Mouse (Mus musculus) lung, adult 18-20 months (tissue): Measurements from ENCODE around the gene Gm10382.
"Not testable (repeated sequence)": the region's sequence is repeated elsewhere in the genome, so short reads cannot be mapped to it uniquely, and the experiment has no call there.

Experiments
- DNase-seq, 2 experiments: peaks; one replicate each; pipeline ENCODE4 v3.0.0; 2022; ENCODE audit warnings: mixed read lengths in 2 of 2

Gene Gm10382

DNA sequence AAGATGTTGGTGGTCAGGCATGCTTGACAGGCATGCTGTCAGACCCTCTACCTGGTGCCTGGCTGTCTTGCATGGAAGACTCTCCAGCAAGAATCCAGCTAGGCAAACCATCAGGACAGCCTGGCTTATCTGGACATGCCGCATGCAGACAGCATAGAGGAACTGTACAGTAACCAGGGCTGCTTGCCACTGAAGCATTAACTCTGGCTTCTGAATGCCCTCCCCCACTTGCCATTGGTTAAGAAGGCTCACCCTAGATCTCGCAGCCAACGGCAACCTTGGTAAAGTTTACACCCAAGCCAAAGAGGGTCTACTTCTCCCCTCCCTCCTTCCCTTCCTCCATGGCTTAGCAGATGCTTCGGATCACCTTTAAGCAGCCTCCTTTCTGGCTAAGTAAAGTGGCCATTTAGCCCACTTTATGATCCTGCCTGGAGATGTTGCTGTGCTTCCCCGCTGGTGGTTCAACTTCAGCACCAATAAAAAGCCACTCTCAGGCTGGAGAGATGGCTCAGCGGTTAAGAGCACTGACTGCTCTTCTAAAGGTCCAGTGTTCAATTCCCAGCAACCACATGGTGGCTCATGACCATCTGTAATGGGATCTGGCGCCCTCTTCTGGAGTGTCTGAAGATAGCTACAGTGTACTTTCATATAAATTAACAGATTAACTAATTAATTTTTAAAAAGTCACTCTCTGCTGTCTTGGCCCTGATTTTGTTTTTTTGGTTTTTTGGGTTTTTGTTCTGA lies 18.0 kb upstream of the Gm10382 start:
- DNase-seq: no peak

DNA sequence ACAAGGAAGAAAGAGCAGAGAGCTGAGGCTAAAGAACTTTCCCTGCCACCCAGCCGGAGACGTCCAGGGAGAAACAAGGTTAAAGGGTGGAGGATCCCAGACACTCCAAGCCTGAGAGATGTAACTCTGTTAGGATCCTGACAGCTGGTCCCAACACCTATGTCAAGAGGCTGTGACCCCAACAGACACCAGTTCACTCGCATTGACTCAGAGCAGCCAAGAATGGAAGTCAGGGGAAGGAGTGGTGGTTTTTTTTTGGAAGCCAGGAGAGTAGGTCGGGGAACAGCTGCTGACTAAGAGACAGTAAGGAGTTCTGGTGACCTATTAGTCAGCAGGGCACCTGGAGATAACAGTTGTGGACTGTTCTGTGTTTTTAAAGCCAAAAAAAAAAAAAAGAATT lies 17.1 kb upstream of the Gm10382 start:
- no peak for DNase-seq

DNA sequence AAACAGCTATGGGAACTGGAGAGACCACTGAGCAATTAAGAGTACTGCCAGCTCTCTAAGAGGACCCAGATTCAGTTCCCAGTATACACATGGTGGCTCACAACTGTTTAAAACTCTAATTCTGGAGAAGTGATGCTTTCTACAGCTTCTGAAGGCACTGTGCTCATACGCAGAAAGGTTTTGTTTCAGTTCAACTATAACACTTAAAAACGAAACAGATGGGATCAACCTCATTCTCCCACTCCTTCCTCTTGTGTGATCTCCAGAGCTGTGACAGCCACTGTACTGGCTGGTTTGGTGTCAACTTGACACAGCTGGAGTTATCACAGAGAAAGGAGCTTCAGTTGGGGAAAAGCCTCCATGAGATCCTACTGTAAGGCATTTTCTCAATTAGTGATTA lies 13.3 kb upstream of the Gm10382 start:
- DNase-seq: no peak

DNA sequence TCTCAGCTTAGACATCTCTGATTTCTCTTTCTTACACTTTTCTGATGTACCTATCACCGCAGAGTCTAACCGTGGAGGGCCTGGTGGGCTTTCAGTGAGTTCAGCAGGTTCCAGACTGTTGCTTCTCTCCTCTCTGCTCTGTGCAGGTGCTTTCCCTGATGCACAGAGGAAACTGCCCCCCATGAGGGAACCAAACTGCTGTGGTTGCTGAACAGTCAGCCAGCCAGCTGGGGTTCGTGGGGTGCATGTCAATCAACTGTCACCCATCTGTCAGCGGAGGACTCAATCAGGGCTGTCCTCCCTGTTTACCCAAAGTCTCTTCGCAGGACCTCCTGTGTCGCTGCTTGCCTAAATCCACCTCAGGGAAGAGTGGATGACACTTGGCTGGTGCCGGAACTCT lies 11.9 kb upstream of the Gm10382 start:
- DNase-seq: no peak

DNA sequence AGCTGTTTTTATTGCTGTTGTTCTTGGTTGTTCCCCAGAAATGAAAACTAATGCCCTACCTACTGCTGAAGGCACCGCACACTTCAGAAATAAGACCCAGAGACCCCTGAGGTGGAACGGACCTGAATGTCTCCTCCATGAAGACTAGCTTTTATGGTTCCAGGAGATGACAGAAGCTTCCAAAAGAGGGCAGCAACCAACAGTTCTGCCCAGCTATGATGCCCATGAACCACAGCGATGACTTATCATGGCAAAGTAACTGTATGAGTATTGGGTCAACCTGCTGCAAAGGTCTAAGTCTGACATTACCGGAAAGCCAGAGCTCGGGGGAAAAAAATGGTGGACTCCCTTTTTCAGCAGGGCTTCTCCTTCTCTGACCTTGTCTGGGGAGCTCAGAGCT lies 10.2 kb upstream of the Gm10382 start:
- DNase-seq: no peak

DNA sequence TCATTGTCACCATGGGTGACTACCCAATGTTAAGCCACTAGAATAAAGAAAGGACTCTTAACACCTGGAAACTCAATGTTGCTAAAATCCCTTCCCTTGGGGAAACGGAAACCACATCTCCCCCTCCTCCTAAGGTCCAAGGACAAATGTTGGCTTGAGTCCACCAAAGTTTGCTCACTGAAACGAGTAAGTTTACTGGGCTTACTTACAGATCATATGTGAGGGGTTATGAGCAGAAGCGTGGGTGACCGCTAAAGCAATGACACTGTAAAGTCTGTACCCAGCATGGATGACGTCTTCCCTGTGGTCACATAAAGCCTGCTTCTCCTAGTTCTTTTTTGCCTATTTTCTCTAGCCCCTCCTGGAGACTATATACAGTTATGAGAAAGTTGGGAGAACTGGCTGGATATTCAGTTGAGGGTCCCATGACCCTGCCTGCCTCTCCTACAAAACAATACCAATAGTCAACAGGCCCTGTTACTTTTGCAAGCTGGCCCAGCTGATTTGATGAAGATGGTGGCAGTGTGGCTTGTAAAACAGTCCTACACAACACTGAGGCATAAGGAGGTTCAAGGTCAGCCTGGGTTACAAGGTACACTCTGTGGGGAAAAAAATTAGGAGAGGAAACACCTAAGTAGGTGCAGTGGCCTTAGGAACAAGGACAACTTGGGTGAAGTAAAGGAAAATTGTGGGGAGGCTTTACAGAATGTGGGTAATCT lies 7.0 kb upstream of the Gm10382 start:
- DNase-seq: no peak

DNA sequence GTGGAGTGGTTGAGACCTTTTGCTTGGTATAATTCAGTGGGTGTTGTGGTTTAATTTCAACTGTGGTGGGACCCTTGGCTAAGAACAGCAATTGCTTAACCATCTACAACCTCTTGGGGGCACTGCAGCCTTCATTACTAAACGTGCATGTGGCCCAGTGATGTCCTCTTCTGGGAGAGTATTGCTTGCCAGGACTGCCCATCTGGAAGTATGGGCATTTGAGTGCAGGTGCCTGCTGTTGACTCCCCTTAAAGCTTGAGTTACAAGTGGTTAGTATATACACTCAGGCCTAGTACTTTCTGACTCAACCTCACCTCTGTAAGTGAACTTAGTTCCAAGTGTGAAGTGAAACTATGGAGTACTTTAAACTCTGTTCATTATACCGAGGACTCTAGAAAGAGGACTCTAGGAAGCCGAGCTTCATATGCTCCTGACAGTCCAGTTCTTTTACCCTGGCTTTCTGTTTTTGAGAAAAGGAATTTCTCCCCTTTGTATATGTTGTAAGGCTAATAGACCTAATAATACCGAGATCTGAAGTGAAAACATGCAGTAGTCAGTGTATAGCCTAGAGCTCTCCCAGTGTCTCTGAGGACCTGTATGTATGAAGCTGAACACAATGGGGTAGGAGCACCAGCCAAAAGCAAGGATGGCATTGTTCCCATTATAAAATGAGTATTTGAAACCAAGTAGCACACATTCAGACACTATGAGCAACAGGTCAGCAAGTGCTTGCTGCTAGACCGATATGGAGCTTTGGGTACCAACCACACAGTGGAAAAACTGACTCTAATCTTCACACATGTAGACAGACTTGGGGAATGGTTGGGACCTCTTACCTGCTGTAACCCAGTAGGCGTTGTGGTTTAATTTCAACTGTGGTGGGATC lies 6.2 kb upstream of the Gm10382 start:
- DNase-seq: peak; percentile 50 to 70

DNA sequence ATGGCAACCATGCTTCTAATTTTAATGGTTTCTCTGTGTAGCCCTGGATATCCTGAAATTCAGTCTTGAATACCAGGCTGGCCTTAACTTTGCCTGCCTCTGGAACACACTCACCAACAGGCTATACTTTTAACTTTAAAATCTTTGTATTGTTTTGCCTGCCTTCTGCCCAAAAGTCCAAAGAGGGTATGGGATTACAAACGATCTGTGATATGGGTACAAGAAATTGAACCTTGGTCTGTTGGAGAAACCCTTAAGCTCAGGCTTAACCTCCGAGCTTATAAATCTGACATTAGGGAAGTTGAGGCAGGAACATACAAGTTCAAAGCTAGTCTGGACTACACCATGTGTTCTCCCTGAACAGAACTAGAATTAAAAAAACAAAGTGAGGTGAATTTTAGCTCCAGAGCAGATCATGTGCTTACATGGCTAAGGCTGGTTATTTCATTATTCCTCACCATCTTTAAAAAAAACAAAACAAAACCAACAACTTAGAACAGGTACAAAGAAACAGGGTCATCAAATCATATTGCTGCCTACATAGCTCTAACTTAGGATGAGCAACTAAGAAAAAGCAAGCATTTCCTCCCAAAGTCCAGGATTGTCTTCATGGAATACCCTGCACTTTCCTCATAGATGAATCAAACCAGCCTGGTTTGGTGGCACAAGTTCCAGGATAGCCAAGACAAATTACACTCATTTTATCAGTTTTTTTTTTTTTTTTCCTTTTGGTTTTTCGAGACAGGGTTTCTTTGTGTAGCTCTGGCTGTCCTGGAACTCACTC lies 5.3 kb upstream of the Gm10382 start:
- DNase-seq: no peak

DNA sequence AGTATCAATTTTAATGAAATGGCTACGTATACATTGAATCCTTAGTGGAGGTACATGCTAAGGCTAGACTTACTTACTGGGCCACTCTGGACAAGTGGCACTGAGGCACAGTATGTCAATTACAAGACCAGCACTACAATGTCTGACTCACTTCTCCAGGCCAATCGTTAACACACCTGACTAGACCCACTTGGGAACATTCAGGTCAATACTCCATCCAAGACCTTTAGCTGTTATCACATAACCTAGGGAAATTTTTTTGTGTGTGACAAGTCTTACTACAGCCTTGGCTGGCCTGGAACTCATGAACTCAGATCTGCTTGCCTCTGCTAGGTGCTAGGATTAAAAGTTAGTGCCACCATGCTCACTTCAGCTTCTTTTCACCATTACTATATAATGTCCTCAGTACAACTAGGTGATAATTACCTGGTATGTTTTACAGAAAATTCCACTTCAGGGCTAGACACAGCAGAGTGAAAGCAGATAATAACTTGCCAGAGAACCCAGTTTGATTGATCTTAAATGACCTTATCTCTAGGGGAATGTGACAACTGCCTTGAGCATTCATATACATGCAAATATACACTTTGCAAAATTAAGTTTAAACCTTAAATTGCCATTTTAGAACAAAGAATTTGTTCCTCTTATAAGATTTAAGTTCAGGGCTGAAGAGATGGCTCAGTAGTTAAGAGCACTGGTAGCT lies 4.5 kb upstream of the Gm10382 start:
- DNase-seq: no peak

DNA sequence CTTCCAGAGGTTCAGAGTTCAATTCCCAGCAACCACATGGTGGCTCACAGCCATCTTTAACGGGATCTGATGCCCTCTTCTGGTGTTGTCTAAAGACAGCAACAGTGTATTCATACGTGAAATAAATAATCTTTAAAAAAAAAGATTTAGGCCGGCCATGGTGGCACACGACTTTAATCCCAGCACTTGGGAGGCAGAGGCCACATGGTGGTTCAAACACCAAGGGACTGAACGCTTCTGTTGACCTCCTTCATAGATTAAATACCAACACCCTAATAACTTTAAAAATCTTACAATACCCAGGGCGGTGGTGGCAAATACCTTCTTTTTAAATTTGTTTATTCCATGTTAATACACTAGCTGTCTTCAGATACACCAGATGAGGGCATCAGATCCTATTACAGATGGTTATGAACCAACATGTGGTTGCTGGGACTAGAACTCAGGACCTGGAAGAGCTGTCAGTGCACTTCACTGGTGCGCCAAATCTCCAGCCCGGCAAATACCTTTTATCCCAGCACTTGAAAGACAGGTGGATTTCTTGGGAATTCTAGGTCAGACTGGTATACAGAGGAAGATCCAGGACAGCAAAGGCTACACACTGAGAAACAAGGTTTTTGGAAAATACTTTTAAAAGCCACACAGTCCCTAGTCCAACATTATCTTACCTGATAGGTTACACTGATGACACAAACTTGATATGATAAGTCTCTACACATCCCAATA lies 3.7 kb upstream of the Gm10382 start:
- DNase-seq: no peak

DNA sequence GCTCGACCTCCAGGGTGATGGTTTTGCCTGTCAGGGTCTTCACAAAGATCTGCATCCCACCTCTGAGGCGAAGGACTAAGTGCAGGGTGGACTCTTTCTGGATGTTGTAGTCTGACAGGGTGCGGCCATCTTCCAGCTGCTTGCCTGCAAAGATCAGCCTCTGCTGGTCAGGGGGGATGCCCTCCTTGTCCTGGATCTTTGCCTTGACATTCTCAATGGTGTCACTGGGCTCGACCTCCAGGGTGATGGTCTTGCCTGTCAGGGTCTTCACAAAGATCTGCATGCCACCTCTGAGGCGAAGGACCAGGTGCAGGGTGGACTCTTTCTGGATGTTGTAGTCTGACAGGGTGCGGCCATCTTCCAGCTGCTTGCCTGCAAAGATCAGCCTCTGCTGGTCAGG lies 1.8 kb upstream of the Gm10382 start:
- DNase-seq: not testable (repeated sequence)

DNA sequence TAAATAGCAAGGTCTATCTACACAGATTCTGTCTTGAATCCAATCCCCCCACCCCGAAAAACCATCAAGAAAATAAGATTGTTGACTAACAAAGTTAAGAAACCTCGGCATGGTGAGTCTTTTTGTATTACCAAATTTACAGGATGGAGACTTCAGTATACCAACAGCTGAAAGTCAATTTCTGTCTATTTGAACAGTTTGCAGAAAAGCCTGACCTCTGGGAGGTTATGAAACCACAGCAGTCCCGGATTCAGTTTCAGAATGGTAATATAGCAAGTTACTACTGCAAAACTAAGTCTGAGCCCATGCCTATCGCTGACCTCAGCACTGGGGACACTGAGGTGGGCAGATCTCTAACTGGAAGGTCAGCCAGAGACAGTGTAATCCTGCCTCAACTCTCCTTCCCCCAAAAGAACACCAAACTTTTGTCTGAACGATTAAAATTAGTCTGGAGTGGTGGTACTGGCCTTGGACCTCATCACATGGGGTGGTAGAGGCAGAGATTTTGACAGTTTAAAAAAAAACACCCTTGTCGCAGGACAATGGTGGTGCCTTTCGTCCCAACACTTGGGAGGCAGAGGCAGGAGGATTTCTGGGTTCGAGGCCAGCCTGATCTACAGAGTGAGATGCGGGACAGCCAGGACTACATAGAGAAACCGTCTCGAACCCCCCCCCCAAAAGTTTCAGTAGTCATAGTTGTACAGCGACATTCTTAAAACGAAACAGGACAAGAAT lies 597 bp upstream of the Gm10382 start:
- no peak for DNase-seq

DNA sequence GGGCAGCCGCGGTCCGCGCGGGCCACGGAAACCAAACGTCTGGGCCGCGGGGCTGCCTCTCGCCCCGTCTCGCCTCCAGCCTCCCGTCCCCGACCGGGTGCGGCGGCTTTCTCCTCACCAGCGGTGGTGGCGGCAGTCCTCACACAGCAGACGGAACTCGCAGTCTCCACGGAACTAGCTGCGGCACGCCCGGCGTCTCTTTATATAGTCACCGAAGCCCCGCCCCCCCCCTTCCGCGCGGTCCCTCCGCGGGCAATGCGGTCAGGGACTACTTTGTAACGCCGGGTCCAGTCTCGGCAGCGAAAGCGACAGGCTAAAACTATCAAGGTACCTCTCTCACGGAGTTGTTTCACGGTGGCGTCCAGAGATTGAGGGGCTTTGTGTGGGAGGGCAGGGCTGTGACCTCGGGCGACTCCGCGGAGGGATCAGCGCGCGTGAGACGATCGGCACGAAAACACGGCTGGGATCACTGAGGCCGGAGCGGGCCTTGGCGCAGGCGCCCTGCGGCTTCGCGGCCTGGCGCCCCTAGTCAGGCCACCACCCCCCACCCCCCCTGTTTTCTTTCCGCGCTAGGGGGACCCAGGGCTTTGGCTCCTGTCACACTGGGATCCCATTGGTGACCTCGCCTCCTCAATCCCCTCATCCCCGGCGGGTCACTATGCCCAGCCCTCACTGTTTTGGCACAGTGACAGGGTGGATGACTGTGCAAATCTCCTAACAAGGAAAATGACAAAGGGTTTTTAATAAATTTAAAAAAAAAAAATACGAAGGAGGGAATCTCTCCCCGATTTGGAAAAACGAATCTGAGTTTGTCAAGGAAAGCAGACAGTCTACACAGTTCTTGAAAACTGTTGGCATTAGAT lies 688 bp downstream of the Gm10382 start, which contains the start of gene Ubc:
Ubc (minus strand) TSS at position 624 of the 863 bp plus-strand sequence.
- peak; percentile 94 to 96 for DNase-seq

DNA sequence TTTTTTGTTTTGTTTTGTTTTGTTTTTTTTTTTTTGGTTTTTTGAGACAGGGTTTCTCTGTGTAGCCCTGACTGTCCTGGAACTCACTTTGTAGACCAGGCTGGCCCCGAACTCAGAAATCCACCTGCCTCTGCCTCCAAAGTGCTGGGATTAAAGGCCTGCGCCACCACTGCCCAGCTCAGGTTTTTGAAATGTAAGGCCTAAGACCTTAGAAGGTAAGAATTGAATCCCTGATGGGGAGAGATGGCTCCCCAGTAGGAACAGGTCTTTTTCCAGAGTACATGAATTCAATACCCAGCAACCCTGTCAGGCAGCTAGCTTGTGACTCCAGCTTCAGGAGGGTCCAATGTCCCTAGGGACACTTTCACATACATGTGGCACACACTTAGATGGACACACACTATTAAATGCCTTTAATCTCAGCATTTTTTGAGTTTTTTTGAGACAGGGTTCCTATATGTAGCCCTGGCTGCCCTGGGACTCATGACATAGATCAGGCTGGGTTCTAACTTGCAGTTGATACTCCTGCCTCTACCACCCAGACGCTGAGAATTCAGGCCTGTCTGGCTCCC lies 1.9 kb downstream of the Gm10382 start:
- DNase-seq: no peak

DNA sequence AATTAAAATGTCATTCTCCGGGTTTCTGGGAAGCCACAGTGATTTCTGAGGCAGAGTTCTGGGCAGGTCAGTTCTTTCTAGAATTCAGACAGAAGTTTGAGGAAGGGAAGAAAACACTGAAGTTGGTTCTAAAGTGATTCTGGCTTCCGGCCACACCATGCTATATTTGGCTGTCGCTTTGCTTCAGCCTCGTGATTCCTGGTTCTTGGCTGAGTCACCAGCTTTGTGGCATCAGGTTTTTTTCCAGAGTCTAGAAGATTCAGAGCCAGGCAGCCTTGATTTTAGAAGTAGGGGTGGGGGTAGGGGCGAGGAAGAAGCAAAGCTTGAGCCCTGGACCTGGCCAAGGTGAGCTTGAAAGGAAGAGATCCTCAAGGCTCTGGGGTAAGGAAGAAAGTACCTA lies 2.5 kb downstream of the Gm10382 start:
- DNase-seq: peak; percentile 87 to 89

DNA sequence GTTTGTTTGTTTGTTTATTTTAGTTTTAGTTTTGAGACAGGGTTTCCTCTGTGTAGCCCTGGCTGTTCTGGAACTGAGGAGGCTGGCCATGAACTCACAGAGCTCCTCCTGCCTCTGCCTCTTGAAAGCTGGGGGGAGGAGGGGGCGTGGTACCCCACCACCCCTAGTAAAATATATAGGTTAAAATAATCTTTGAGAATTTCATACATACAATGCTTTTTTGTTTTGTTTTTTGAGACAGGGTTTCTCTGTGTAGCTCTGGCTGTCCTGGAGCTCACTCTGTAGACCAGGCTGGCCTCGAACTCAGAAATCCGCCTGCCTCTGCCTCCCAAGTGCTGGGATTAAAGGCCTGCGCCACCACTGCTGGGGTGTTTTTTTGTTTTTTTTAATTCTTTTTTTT lies 3.1 kb downstream of the Gm10382 start:
- DNase-seq: not testable (repeated sequence)

DNA sequence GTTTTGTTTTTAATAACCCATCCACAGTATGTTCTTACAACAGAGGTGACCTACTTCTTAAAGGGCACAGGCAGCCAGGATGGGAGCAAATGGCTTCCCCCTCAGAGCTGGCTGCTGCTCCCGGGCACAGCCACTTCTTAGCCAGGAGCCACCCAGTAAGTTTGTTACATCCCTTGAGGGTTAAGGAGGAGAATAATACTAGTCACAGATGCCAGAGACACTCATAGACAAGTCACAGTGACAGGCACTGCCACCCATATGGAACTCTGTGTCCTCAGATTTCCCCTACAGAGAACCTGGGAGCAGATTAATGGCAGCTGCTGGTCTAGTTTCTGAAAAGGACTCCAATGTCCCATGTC lies 3.5 kb downstream of the Gm10382 start:
- DNase-seq: no peak

DNA sequence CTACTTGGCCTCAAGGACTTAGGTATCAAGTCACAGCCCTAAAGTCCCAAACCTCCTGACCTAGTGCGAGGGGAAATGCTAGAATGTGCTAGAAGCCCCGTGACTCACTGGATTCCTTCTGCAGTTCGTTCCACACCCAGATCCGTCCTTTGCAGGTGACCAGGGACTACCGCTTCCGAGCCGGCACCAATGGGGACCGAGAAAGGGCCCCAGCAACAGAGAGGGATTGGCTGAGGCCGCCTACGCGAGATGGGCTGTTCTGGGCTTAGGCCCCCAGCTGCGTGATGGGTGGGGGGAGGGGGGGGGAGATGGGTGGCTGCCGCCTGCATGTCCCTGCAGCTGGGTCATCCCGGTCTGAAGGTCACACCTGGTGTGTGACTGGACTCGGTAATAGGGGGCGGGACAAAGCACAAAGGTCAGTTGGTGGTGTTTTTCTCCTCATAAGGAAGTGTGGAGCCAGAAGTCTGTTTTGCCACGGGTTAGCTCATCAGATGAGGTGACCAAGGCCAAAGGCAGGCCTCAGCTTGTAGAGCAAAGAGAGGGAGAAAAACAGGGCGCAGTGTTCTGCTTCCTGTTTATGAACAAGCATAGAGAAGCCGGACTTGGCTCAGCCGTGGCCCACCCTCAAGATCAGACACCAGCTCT lies 4.0 kb downstream of the Gm10382 start:
- peak; percentile 98 for DNase-seq
